Mouse (Mus musculus): Measurements from ENCODE around the gene Tas1r2.

Tas1r2 gene

GRCm38 (mm10) chr4:139710467-139711334 is 57.4 kb downstream of the Tas1r2 start:
- WGBS = 61% methylated on average over 25 of the region's 25 CpGs

GRCm38 (mm10) chr4:139715241-139715932 is 62.0 kb downstream of the Tas1r2 start:
- 71% methylated on average over 13 of the region's 13 CpGs for WGBS

- 62% methylated on average over 10 of the region's 10 CpGs for WGBS
These were observed 63.3 kb downstream of the Tas1r2 start for GRCm38 (mm10) chr4:139716477-139717169.

- 67% methylated on average over 5 of the region's 5 CpGs for WGBS
These were observed 65.6 kb downstream of the Tas1r2 start for GRCm38 (mm10) chr4:139718978-139719377.
